9 mouse cellular contexts compared by ENCODE assay signal in genomic region chr13:111237865-111238465, GRCm38 (mm10). TPM values are rescaled to one million over a fixed set of nuclear protein-coding genes. Genes with fewer than 3 reads are reported as not detected.
A peak's percentile ranks its signal among the peaks of the same experiment; 100 is the strongest.
DNase-seq lines count a peak whose midpoint lies in the region; ATAC-seq and TF ChIP-seq lines count a peak whose summit lies in the region.
"Had no signal": no experiment of that assay in that cellular context is flagged by ENCODE, and none has a peak within 500 bp of the region (broad histone marks: within the 10 kb centered on the region; RNA-seq: fewer than 3 reads in every experiment).

No protein-coding gene starts in this region.

- H3K36me3 ChIP-seq in liver, embryonic 14.5 days (replicated peaks; ENCODE audit: control insufficient read depth, insufficient read depth, low read depth) = no peaks in the 10 kb centered on the region
- H3K36me3 ChIP-seq in stomach, embryonic 16.5 days (ENCODE audit: control insufficient read depth, insufficient read depth, low read length) = no peaks in the 10 kb centered on the region

- intact Hi-C loops in heart, postnatal 10 days (cut with DNase I) = loop anchor here (1.0 to 10.0 kb wide), 5 partner anchors 173 to 846 kb away; no protein-coding TSS in a partner anchor
- intact Hi-C loops in heart, postnatal 25 days (cut with DNase I) = loop anchor here (2.0 to 10.0 kb wide), 6 partner anchors 174 to 855 kb away; no protein-coding TSS in a partner anchor

- DNase-seq in heart, postnatal 10 days = peak; percentile 36 to 42
- no peak for DNase-seq in heart, postnatal 25 days (ENCODE audit: low spot score)
- DNase-seq in ES-CJ7 (ENCODE audit: low read depth, low spot score) = peak; percentile 51
- DNase-seq in embryo, embryonic 11 days = peak; percentile 79
- DNase-seq in liver, embryonic 14.5 days (ENCODE audit: low read depth in 3 of 3, low spot score in 3 of 3) = peak in 2 of 3 experiments; percentile 6 to 9
- DNase-seq in natural killer cell, adult 2 months (ENCODE audit: low spot score in 2 of 2) = no peak
- no peak for DNase-seq in spleen, adult 18-20 months

- H3K9ac ChIP-seq in liver, embryonic 14.5 days (replicated peaks) = no peak overlapping the region
- no peak overlapping the region for H3K9ac ChIP-seq in stomach, embryonic 16.5 days (ENCODE audit: low read length)

- ATAC-seq in liver, embryonic 14.5 days (ENCODE audit: insufficient read depth) = no peak
- ATAC-seq in stomach, embryonic 16.5 days (ENCODE audit: insufficient read depth, low FRiP score) = peak; percentile 24; the same call in 1 of the 2 replicates

- no peak for TF ChIP-seq EP300 in liver, embryonic 14.5 days (IDR thresholded peaks at IDR 0.05; ENCODE audit: low read depth)

- H3K27me3 ChIP-seq in liver, embryonic 14.5 days (ENCODE audit: control insufficient read depth, insufficient read depth, low read length) = no peaks in the 10 kb centered on the region
- H3K27me3 ChIP-seq in stomach, embryonic 16.5 days (ENCODE audit: control insufficient read depth, insufficient read depth, low read length) = no peaks in the 10 kb centered on the region

- WGBS in liver, embryonic 14.5 days (ENCODE audit: insufficient replicate concordance) = 35% methylated on average over 3 of the region's 3 CpGs
- WGBS in stomach, embryonic 16.5 days = 27% methylated on average over 3 of the region's 3 CpGs

- no peak overlapping the region for H3K4me3 ChIP-seq in liver, embryonic 14.5 days (ENCODE audit: insufficient read depth in 1 of 2, low read depth in 2 of 2, low read length in 2 of 2)
- no peak overlapping the region for H3K4me3 ChIP-seq in stomach, embryonic 16.5 days (replicated peaks; ENCODE audit: low read length)

- H3K4me1 ChIP-seq in liver, embryonic 14.5 days (replicated peaks; ENCODE audit: control insufficient read depth in 2 of 2, insufficient read depth in 2 of 2, low read length in 1 of 2) = no peaks in the 10 kb centered on the region
- peaks cover 12% of the 10 kb centered on the region; the same call in 1 of the 2 replicates for H3K4me1 ChIP-seq in stomach, embryonic 16.5 days (ENCODE audit: control insufficient read depth, insufficient read depth, low read length)

- H3K27ac ChIP-seq in liver, embryonic 14.5 days = no peak overlapping the region
- H3K27ac ChIP-seq in stomach, embryonic 16.5 days (ENCODE audit: low read length) = no peak overlapping the region

- H3K4me2 ChIP-seq in liver, embryonic 14.5 days (ENCODE audit: low read depth) = no peak overlapping the region
- no peak overlapping the region for H3K4me2 ChIP-seq in stomach, embryonic 16.5 days (ENCODE audit: low read depth, low read length)

- H3K9me3 ChIP-seq in liver, embryonic 14.5 days (ENCODE audit: control insufficient read depth, low read length) = no peaks in the 10 kb centered on the region
- H3K9me3 ChIP-seq in stomach, embryonic 16.5 days (replicated peaks; ENCODE audit: control insufficient read depth, low read length) = peaks cover 7% of the 10 kb centered on the region; the same call in 1 of the 2 replicates

- peak; percentile 55 for TF ChIP-seq CTCF in liver, embryonic 14.5 days (IDR thresholded peaks at IDR 0.05; ENCODE audit: low read depth)

RNA-seq across cellular contexts. Expression of gene Actbl2, which starts 16.8 kb away (rescaled TPM):
- total RNA-seq in heart, postnatal 10 days (2021) = not detected
- not detected for total RNA-seq in heart, postnatal 25 days (2021)
- not detected in 2 replicates for polyA plus RNA-seq in liver, embryonic 14.5 days (2012; rRNA removed)
- polyA plus RNA-seq in liver, embryonic 14.5 days (2014; fragmentation: Nextera tagmentation; extraction: Ambion mirVana) = not detected in 2 replicates
- not detected in 2 replicates for polyA plus RNA-seq in stomach, embryonic 16.5 days (2015; fragmentation: Nextera tagmentation; extraction: Ambion mirVana)
- total RNA-seq: neutrophil, adult 5-6 weeks had no signal

Comparison
In these comparisons a context has a peak if more than half of its experiments do, and no peak if none do; other contexts are left out.
1. DNase-seq: peak in heart, postnatal 10 days (2 of 2), ES-CJ7 (single experiment), embryo, embryonic 11 days (single experiment) and liver, embryonic 14.5 days (2 of 3); none in heart, postnatal 25 days (single experiment), natural killer cell, adult 2 months (0 of 2) and spleen, adult 18-20 months (0 of 2).